Mouse (Mus musculus): Measurements from ENCODE around the gene Fam89b. TPM values are rescaled to one million over a fixed set of nuclear protein-coding genes. Genes with fewer than 3 reads are reported as not detected.
A peak's percentile ranks its signal among the peaks of the same experiment; 100 is the strongest.

Fam89b gene
- polyA plus RNA-seq, 1 experiment from 2014 or later = 126 TPM

DNA sequence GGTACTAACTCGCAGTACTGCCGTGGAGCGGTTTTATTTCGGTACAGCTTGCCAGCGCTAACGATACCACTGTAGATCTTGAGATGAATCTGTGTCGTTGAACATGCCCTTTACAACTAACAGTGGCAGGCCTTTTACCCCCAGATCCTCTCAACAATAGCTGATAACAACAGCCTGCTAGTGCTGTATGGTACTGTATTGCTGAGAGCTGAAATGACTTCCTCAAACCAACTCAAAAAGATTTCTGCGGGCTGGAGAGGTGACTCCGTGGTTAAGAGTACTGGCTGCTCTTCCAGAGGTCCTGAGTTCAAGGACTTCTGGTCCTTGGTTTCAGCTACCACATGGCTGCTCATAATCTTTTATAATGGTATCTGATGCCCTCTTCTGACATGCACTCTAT is 4.9 kb upstream of the Fam89b start:
- ATAC-seq (ENCODE audit: insufficient number of reproducible peaks, insufficient read depth, low FRiP score, low TSS enrichment, low read depth) = no peak
- Histone ChIP-seq H3K4me2 (no peak overlapping the region), H3K9me3 (no peaks in the 10 kb centered on the region), H3K4me3 (no peak overlapping the region), H3K27me3 (peaks cover 19% of the 10 kb centered on the region), H3K36me3 (peaks cover 6% of the 10 kb centered on the region), H3K9ac (no peak overlapping the region), H3K27ac (no peak overlapping the region), H3K4me1 (peaks cover 22% of the 10 kb centered on the region)
- WGBS = 79% methylated on average over 9 of the region's 9 CpGs

DNA sequence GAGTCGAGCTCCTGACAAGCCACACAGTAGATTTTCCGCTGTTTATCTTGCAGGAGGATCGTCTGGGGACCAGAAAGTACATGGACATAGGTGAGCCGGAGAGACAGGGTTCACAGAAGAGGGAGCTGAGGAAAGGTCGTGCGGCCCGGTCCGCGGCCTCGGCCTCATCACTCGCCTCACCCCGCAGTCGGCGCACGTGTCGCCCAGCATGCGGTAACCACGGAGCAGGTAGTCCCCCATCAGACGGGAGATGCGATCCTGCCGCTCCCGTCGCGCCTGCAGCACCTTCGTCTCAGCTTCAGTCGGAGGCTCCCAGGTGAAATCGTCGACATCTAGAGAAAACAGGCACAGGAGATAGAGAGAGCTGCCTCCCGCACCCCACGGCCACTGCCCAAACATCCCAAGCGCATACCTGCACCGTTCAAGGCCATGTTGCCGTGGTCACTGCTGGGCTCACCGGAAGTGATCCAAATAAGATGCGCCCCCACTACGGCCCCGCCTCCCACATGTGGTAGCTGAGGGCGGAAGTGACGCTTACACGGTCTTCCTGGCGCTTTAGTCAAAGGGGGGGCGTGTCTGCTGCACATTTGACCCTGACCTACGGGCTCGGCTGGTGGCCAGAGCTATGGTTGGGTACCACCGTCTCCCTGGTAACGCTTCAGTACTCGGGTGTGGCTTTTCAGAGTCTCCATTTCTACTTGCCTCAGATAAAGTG is 2.0 kb upstream of the Fam89b start:
- Histone ChIP-seq H3K27ac (peak overlapping the region; percentile 65; the same call in 1 of the 2 replicates), H3K9ac (peak overlapping the region; percentile 79)
- ATAC-seq (ENCODE audit: insufficient number of reproducible peaks, insufficient read depth, low FRiP score, low TSS enrichment, low read depth) = peak; percentile 70

DNA sequence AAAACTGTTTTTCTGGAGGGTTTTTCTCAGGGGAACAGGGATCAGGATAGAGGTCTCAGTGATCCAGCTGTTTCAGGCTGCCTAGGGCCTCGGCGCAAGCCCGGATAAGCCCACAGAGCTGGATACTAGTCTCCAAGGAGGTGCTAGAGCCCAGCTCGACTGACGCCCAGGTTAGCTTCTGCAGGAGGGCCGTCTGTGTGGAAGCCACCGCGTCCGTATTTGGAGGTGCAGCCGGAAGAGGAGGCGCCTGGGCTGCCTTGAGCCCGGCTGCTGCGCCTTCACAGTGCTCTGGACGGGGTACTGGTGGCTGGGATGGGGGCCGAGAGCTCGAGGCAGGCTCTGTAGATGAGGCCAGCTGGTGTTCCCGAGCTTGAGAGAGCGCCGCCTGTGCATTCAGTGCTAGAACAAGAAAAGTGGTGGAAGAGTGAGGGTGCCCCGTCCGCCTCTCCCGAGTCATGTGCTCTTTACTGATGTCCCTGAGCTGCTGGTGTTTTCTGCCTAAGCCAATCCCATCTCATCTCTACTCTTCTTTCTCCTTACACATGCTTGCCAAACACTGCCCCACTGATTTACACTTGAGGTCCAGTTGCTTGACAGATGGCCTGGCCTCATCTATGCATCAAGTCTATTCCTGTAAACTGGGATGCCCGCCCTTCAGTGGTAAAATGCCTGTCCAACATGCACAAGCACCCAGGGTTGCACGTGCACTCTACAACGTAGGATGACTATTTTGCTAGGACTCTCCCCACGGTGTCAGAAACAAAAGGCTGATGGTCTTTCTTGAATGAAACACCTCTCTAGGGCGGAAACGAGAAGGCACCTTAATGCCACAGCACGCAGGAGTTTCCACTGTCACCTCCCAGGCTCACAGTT is 1.1 kb upstream of the Fam89b start:
- peaks cover 6% of the 10 kb centered on the region for H3K36me3 ChIP-seq
- peaks cover 53% of the 10 kb centered on the region for H3K4me1 ChIP-seq
- H3K27me3 ChIP-seq = peaks cover 6% of the 10 kb centered on the region; the same call in 1 of the 2 replicates
- WGBS = 73% methylated on average over 29 of the region's 29 CpGs
- no peak for ATAC-seq (ENCODE audit: insufficient number of reproducible peaks, insufficient read depth, low FRiP score, low TSS enrichment, low read depth)
- H3K27ac ChIP-seq = no peak overlapping the region
- peak overlapping the region; percentile 99 for H3K4me2 ChIP-seq
- H3K9me3 ChIP-seq = no peaks in the 10 kb centered on the region
- peak overlapping the region; percentile 79 for H3K9ac ChIP-seq
- peak overlapping the region; percentile 95 for H3K4me3 ChIP-seq

More for the DNA sequence above, 2.0 kb upstream of the Fam89b start:
- WGBS = under 1% methylated on average over 47 of the region's 47 CpGs
- Histone ChIP-seq H3K4me1 (peaks cover 44% of the 10 kb centered on the region), H3K4me2 (peak overlapping the region; percentile 99), H3K9me3 (no peaks in the 10 kb centered on the region), H3K36me3 (peaks cover 6% of the 10 kb centered on the region), H3K4me3 (peak overlapping the region; percentile 70), H3K27me3 (peaks cover 10% of the 10 kb centered on the region; the same call in 1 of the 2 replicates)

DNA sequence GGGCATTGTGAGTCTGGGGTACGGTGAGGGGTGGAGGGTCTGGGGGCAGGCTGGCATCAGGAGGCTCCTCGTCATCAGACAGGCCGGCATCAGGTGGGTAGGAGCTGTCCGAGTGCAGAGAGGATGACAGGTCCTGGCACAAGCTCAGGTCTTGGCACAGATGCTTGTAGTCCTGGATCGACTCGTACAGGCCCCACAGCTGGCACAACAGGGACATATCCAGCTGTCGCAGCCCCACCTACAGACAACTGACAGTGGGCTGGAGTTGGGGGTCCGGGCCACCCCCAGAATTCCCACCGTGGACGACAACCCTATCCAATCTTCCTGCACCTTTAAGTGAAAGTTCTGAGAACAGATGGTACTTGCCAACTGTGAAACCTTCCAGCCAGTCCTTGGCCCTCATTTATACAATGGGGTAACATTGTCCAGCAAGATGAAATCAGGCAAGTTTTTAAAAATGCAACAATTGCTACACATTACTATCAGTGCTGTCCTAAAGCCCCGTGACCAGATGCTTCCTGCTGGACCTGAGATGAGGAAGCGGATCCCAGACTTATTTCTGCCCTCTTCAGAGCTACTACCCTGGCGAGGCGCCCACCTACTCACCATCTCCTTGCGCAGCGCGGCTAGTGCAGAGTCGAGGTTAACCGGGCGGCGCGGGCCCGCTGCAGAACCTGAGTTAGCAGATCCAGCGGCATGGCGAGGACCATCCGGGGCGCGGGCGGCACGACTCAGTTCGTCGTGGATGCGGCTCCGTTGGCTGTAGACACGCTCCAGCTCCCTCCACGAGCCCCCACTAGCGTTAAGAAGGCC is 616 bp downstream of the Fam89b start:
- Histone ChIP-seq H3K9me3 (no peaks in the 10 kb centered on the region), H3K4me3 (peak overlapping the region; percentile 95), H3K27ac (peak overlapping the region; percentile 96), H3K4me1 (peaks cover 69% of the 10 kb centered on the region), H3K9ac (peak overlapping the region; percentile 99), H3K27me3 (no peaks in the 10 kb centered on the region), H3K4me2 (peak overlapping the region; percentile 99), H3K36me3 (peaks cover 23% of the 10 kb centered on the region)
- ATAC-seq (ENCODE audit: insufficient number of reproducible peaks, insufficient read depth, low FRiP score, low TSS enrichment, low read depth) = 0 out of 2 replicates have a peak, but pooled peaks have one; percentile 22
- 5% methylated on average over 36 of the region's 37 CpGs for WGBS

DNA sequence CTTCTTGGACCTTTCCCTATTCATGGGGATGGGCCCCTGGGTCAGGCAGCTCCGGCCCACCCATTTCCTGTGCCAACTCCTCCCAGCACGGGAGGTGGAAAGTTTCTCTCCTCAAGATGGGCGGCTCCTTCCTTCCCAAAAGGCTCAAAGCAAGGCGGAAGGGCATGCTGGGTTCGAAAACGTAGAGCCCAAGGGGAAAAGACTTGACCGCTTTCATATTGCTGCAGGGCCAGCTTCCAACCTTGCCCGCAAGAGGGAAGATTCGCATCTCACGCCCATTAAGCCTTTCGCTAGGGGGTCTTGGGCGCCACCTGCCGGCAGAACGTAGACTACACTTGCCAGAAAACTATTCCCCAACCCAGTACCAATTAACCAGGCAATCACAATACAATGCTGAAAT is 1.8 kb downstream of the Fam89b start:
- Histone ChIP-seq H3K4me1 (peaks cover 69% of the 10 kb centered on the region), H3K4me3 (peak overlapping the region; percentile 95), H3K9me3 (no peaks in the 10 kb centered on the region), H3K36me3 (peaks cover 29% of the 10 kb centered on the region), H3K27ac (peak overlapping the region; percentile 72), H3K4me2 (peak overlapping the region; percentile 99), H3K9ac (peak overlapping the region; percentile 99), H3K27me3 (no peaks in the 10 kb centered on the region)
- ATAC-seq (ENCODE audit: insufficient number of reproducible peaks, insufficient read depth, low FRiP score, low TSS enrichment, low read depth) = no peak
- 4% methylated on average over 14 of the region's 14 CpGs for WGBS

DNA sequence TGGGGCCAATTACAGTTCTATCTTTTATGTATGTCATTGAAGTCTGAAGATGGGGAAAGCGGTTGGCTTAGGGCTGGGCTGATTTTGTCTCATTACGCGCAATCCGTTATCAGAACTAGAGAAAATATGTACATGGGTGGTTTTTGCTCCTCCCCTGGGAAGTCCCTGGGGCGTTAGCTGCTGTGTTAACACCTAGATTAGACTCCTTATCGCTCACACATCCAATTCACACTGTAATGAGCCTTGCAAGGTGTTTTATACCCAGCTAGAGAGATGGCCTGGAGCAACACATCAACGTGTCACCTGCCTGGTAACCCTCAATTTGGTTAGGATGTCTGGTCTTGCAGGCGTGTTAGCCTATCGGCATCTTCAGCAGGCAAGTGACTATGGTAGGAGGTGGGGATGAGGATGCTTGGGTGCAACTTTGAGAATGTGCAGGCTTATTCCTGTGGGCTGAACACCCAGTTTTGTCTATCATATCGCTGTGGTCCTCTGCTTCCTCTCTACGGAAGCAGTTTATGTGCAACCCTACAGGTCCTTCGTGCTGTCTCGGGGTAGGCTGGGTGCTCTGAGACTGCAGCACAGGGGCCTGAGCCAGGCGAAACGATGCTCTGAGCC is 2.4 kb downstream of the Fam89b start:
- Histone ChIP-seq H3K4me3 (peak overlapping the region; percentile 95), H3K4me1 (peaks cover 68% of the 10 kb centered on the region), H3K36me3 (peaks cover 36% of the 10 kb centered on the region), H3K9me3 (no peaks in the 10 kb centered on the region), H3K9ac (peak overlapping the region; percentile 99), H3K4me2 (peak overlapping the region; percentile 99), H3K27me3 (no peaks in the 10 kb centered on the region), H3K27ac (peak overlapping the region; percentile 72)
- ATAC-seq (ENCODE audit: insufficient number of reproducible peaks, insufficient read depth, low FRiP score, low TSS enrichment, low read depth) = no peak
- WGBS = 70% methylated on average over 15 of the region's 15 CpGs

DNA sequence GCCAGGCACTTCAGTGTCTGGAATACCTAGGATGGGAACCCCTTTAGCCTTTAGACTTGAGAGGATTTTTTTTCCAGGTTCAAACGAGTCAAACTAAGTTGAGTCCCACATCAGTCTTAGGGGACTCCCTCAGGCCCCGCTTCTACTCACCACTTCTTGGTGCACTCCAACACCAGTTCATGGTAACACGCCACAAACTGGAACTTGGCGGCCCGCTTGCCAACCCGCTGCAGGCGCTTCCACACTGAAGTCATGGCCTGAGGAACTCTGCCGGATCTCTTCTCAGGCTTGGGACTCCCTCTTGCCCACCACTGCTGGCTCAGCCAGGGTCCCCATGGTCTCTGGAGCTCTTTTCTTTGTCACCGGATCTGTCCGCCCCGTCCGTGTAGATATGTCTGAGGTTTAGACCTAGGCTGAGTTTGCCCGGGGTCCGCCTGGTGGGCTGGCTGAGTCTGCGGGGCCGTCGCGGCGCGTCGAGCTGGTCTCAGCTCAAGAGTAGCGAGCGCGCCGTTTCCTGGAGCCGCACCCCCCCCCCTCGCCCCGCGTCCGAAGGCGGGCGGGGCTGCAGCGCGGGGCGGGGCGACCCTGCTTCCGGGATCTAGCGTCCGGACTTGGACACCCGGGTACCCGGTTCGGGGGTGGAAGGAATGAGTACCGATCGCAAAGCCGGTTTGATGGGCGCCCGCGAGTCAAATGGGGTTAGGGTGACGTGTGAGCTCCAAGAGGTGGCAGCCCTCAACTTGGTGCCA is 3.5 kb downstream of the Fam89b start, which contains the start of gene Ehbp1l1:
Gene Ehbp1l1 (minus strand): TSS at position 551 of the 749 bp plus-strand sequence.
- Histone ChIP-seq H3K4me1 (peaks cover 61% of the 10 kb centered on the region), H3K27ac (peak within 1 kb of the TSS; percentile 72), H3K4me3 (peak within 1 kb of the TSS; percentile 95), H3K4me2 (peak within 1 kb of the TSS; percentile 99), H3K9me3 (no peaks in the 10 kb centered on the region), H3K27me3 (no peaks in the 10 kb centered on the region), H3K9ac (peak within 1 kb of the TSS; percentile 99), H3K36me3 (peaks cover 45% of the 10 kb centered on the region)
- ATAC-seq (ENCODE audit: insufficient number of reproducible peaks, insufficient read depth, low FRiP score, low TSS enrichment, low read depth) = no peak
- 10% methylated on average over 49 of the region's 49 CpGs for WGBS

DNA sequence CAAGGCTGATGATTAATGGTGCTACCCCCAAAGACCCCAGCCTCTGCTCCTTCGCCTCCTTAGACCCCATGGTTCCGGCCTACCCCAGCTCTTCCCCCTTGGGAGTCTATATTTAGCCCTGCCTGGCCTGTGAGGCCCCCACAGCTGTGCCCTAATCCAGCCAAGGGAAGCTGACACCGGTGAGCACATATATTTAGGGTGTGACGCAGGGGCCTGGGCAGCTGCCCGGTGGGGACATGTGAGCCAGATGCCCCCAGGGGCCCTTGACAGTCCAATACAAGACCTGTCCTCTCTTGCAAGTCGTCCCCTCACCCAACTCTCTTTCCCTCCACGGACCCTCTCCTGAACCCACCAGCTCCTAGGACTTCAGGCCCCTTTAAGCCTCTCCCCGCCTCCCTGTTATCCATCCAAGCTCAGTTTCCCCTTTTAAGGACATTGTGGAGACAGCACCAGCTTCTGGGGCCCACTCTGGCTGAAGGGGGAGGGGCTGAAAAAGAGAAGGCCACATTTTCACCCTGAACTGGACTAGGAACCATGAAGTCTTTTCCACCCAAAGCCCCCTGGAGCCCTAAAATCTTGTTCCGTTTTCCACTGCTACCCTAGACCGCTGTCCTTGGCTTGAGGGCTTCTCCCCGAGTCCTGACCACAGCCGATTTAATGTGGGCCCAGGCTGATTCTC is 4.3 kb downstream of the Fam89b start:
- H3K4me1 ChIP-seq = peaks cover 54% of the 10 kb centered on the region
- 71% methylated on average over 12 of the region's 12 CpGs for WGBS
- peak overlapping the region; percentile 95 for H3K4me3 ChIP-seq
- peak overlapping the region; percentile 48; the same call in 1 of the 2 replicates for H3K27ac ChIP-seq
- H3K36me3 ChIP-seq = peaks cover 48% of the 10 kb centered on the region
- H3K9ac ChIP-seq = peak overlapping the region; percentile 75
- ATAC-seq (ENCODE audit: insufficient number of reproducible peaks, insufficient read depth, low FRiP score, low TSS enrichment, low read depth) = no peak
- H3K9me3 ChIP-seq = no peaks in the 10 kb centered on the region
- peak overlapping the region; percentile 99 for H3K4me2 ChIP-seq
- H3K27me3 ChIP-seq = no peaks in the 10 kb centered on the region

DNA sequence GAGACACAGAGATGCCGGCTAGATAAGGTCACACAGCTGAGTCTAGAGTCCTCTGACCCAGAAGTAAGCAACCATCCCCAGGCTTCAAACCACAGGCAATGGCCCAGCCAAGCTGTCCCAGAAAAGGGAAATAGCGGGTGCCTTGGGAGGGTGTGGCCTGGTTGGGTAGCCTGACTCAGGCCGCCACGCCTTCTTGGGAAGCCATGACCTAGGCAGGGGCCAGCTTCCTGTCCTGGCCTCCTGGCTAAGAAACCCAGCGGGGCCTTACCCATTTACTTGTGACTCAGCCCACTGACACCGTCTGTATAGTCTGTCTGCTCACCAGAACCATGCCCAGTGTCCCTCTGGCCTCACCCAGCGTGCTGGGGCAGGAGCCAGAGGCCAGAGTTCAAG is 4.9 kb downstream of the Fam89b start:
- H3K27me3 ChIP-seq = no peaks in the 10 kb centered on the region
- 75% methylated on average over 7 of the region's 7 CpGs for WGBS
- H3K4me3 ChIP-seq = peak overlapping the region; percentile 95
- H3K4me1 ChIP-seq = peaks cover 47% of the 10 kb centered on the region
- no peaks in the 10 kb centered on the region for H3K9me3 ChIP-seq
- H3K27ac ChIP-seq = peak overlapping the region; percentile 28; the same call in 1 of the 2 replicates
- no peak for ATAC-seq (ENCODE audit: insufficient number of reproducible peaks, insufficient read depth, low FRiP score, low TSS enrichment, low read depth)
- peak overlapping the region; percentile 75 for H3K9ac ChIP-seq
- H3K4me2 ChIP-seq = peak overlapping the region; percentile 99
- H3K36me3 ChIP-seq = peaks cover 53% of the 10 kb centered on the region
